ENCODE assay signal across 12 mouse cellular contexts in the genomic region with DNA sequence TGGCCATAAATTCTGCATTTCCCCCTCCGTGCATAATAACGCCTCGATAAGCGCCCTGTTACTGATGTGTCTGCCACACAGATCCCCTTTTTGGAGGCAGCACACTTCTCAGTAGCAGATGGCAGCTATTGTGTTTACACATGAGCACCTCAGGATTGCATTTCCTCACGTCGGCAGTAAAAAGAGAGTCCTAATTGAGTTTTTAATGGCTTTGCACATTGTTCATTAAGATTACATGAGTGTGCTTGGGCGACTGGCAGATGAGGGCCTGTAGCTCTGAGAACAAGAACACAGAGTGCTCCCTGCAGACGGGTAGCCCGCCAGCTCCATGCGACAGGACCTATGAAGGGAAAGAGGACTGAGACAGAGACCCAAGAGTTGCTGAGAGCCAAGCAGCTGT.
DNase-seq lines count a peak whose midpoint lies in the region; ATAC-seq and TF ChIP-seq lines count a peak whose summit lies in the region.
"Had no signal": no experiment of that assay in that cellular context is flagged by ENCODE, and none has a peak within 500 bp of the region (broad histone marks: within the 10 kb centered on the region; RNA-seq: fewer than 3 reads in every experiment).

No protein-coding gene starts in this region.

- H3K27me3 ChIP-seq in kidney, embryonic 16.5 days (ENCODE audit: insufficient read depth, low read length), result 0 out of 2 replicates have a peak, but pooled peaks cover 2% of the 10 kb centered on the region
- H3K27me3 ChIP-seq in hindbrain, embryonic 15.5 days, result no peaks in the 10 kb centered on the region
- H3K27me3 ChIP-seq in neural tube, embryonic 14.5 days (ENCODE audit: control insufficient read depth, insufficient read depth, low read length), result no peaks in the 10 kb centered on the region
- no peaks in the 10 kb centered on the region for H3K27me3 ChIP-seq in limb, embryonic 10.5 days (ENCODE audit: low read depth, poor library complexity, severe bottlenecking)
- H3K27me3 ChIP-seq in heart, embryonic 11.5 days (ENCODE audit: control insufficient read depth, insufficient read depth, low read length), result no peaks in the 10 kb centered on the region

- peak; percentile 42; the same call in 1 of the 2 replicates for ATAC-seq in kidney, embryonic 16.5 days (ENCODE audit: low FRiP score, low TSS enrichment)
- ATAC-seq in hindbrain, embryonic 15.5 days (ENCODE audit: low FRiP score, low read depth), result peak; percentile 85
- ATAC-seq in neural tube, embryonic 14.5 days (ENCODE audit: low read depth), result peak; percentile 94
- ATAC-seq in heart, embryonic 11.5 days (replicated peaks; ENCODE audit: insufficient number of reproducible peaks, low FRiP score, low TSS enrichment), result no peak

- no peak overlapping the region for H3K4me2 ChIP-seq in kidney, embryonic 16.5 days (replicated peaks; ENCODE audit: low read depth, low read length)
- no peak overlapping the region for H3K4me2 ChIP-seq in hindbrain, embryonic 15.5 days
- no peak overlapping the region for H3K4me2 ChIP-seq in neural tube, embryonic 14.5 days (ENCODE audit: low read depth, low read length)
- no peak overlapping the region for H3K4me2 ChIP-seq in heart, embryonic 11.5 days

- TF ChIP-seq CTCF in embryonic fibroblast, embryonic 13.5 days (IDR thresholded peaks at IDR 0.05; ENCODE audit: borderline replicate concordance, insufficient read depth, low read length), result no peak

- H3K9ac ChIP-seq in kidney, embryonic 16.5 days (replicated peaks; ENCODE audit: low read length), result no peak overlapping the region
- no peak overlapping the region for H3K9ac ChIP-seq in hindbrain, embryonic 15.5 days
- H3K9ac ChIP-seq in neural tube, embryonic 14.5 days (replicated peaks; ENCODE audit: low read depth, low read length), result no peak overlapping the region
- no peak overlapping the region for H3K9ac ChIP-seq in heart, embryonic 11.5 days (ENCODE audit: low read depth, low read length)

- no peaks in the 10 kb centered on the region for H3K36me3 ChIP-seq in kidney, embryonic 16.5 days (ENCODE audit: insufficient read depth, low read length)
- H3K36me3 ChIP-seq in hindbrain, embryonic 15.5 days, result no peaks in the 10 kb centered on the region
- H3K36me3 ChIP-seq in neural tube, embryonic 14.5 days (ENCODE audit: control insufficient read depth, insufficient read depth, low read length), result no peaks in the 10 kb centered on the region
- H3K36me3 ChIP-seq in limb, embryonic 10.5 days, result no peaks in the 10 kb centered on the region
- no peaks in the 10 kb centered on the region for H3K36me3 ChIP-seq in heart, embryonic 11.5 days (ENCODE audit: control insufficient read depth, insufficient read depth, low read length)

- TF ChIP-seq POLR2A in embryonic fibroblast, embryonic 13.5 days (IDR thresholded peaks at IDR 0.05; ENCODE audit: low read depth, low read length), result no peak

- no peak overlapping the region for H3K4me3 ChIP-seq in kidney, embryonic 16.5 days (ENCODE audit: low read length)
- no peak overlapping the region for H3K4me3 ChIP-seq in embryonic fibroblast, embryonic 13.5 days (ENCODE audit: insufficient read depth, low read length)
- no peak overlapping the region for H3K4me3 ChIP-seq in hindbrain, embryonic 15.5 days
- no peak overlapping the region for H3K4me3 ChIP-seq in neural tube, embryonic 14.5 days (ENCODE audit: low read depth, low read length)
- no peak overlapping the region for H3K4me3 ChIP-seq in limb, embryonic 10.5 days
- H3K4me3 ChIP-seq in heart, embryonic 11.5 days (ENCODE audit: low read depth, low read length), result no peak overlapping the region

- H3K4me1 ChIP-seq in kidney, embryonic 16.5 days (ENCODE audit: insufficient read depth, low read length), result no peaks in the 10 kb centered on the region
- peaks cover 4% of the 10 kb centered on the region for H3K4me1 ChIP-seq in embryonic fibroblast, embryonic 13.5 days (ENCODE audit: control insufficient read depth, insufficient read depth, low read length)
- H3K4me1 ChIP-seq in hindbrain, embryonic 15.5 days (replicated peaks), result peaks cover 18% of the 10 kb centered on the region
- no peaks in the 10 kb centered on the region for H3K4me1 ChIP-seq in neural tube, embryonic 14.5 days (ENCODE audit: control insufficient read depth, insufficient read depth, low read length)
- H3K4me1 ChIP-seq in limb, embryonic 10.5 days, result peaks cover 2% of the 10 kb centered on the region; the same call in 1 of the 2 replicates
- H3K4me1 ChIP-seq in heart, embryonic 11.5 days (ENCODE audit: control insufficient read depth, insufficient read depth, low read length), result no peaks in the 10 kb centered on the region

- no peaks in the 10 kb centered on the region for H3K9me3 ChIP-seq in kidney, embryonic 16.5 days (ENCODE audit: low read length)
- H3K9me3 ChIP-seq in hindbrain, embryonic 15.5 days, result no peaks in the 10 kb centered on the region
- no peaks in the 10 kb centered on the region for H3K9me3 ChIP-seq in neural tube, embryonic 14.5 days (ENCODE audit: control insufficient read depth, low read length)
- no peaks in the 10 kb centered on the region for H3K9me3 ChIP-seq in limb, embryonic 10.5 days (replicated peaks)
- no peaks in the 10 kb centered on the region; the same call in 1 of the 2 replicates for H3K9me3 ChIP-seq in heart, embryonic 11.5 days (replicated peaks; ENCODE audit: control insufficient read depth, low read length)

- no peak overlapping the region for H3K27ac ChIP-seq in kidney, embryonic 16.5 days (ENCODE audit: low read length)
- peak overlapping the region; percentile 42; the same call in 1 of the 2 replicates for H3K27ac ChIP-seq in embryonic fibroblast, embryonic 13.5 days (ENCODE audit: insufficient read depth, low read length)
- H3K27ac ChIP-seq in hindbrain, embryonic 15.5 days (replicated peaks), result peak overlapping the region; percentile 56
- no peak overlapping the region for H3K27ac ChIP-seq in neural tube, embryonic 14.5 days (ENCODE audit: low read depth, low read length)
- H3K27ac ChIP-seq in limb, embryonic 10.5 days, result no peak overlapping the region
- no peak overlapping the region for H3K27ac ChIP-seq in heart, embryonic 11.5 days (ENCODE audit: low read depth, low read length)

- WGBS in kidney, embryonic 16.5 days, result 30% methylated on average over 10 of the region's 10 CpGs
- 21% methylated on average over 10 of the region's 10 CpGs for WGBS in hindbrain, embryonic 15.5 days
- 14% methylated on average over 10 of the region's 10 CpGs for WGBS in neural tube, embryonic 14.5 days
- WGBS in limb, embryonic 10.5 days, result 60% methylated on average over 10 of the region's 10 CpGs
- 80% methylated on average over 10 of the region's 10 CpGs for WGBS in heart, embryonic 11.5 days (ENCODE audit: insufficient replicate concordance)

- DNase-seq in kidney, postnatal 14 days, result no peak
- no peak for DNase-seq in limb, embryonic 10.5 days (ENCODE audit: low spot score)
- DNase-seq in gastrocnemius, postnatal 4 days (ENCODE audit: low spot score in 2 of 2), result no peak
- DNase-seq: adrenal gland, postnatal 36 days; gastrocnemius, postnatal 10 days; heart, postnatal 14 days; kidney, postnatal 36 days had no signal

Comparison
In these comparisons a context has a peak if more than half of its experiments do, and no peak if none do; other contexts are left out.
1. H3K27ac ChIP-seq: peak in embryonic fibroblast, embryonic 13.5 days (single experiment) and hindbrain, embryonic 15.5 days (single experiment); none in kidney, embryonic 16.5 days (single experiment), neural tube, embryonic 14.5 days (single experiment), limb, embryonic 10.5 days (single experiment) and heart, embryonic 11.5 days (single experiment).